Mouse (Mus musculus) intestine, embryonic 14.5 days (tissue): Measurements from ENCODE around the gene 4931408C20Rik. TPM values are rescaled to one million over a fixed set of nuclear protein-coding genes. Genes with fewer than 3 reads are reported as not detected.

Experiments
- ATAC-seq: fragments of 200-750 bp; cut with Nextera tagmentation; replicated peaks from 2 replicates; pipeline ENCODE4 v1.8.0; 2017; ENCODE audit warnings: low read depth, moderate number of reproducible peaks, moderate TSS enrichment, moderate library complexity; ENCODE audit not compliant: low FRiP score, low TSS enrichment
- DNase-seq: peaks from one replicate; pipeline ENCODE4 v3.0.0-alpha.2; 2018; ENCODE audit warnings: low spot score
- H3K27ac ChIP-seq: fragments of 300-500 bp; sonication (generic); 2 replicates; pipeline ENCODE4 v1.5.1; 2014; ENCODE audit warnings: low read depth, mild to moderate bottlenecking, control low read depth
- H3K27me3 ChIP-seq: fragments of 300-500 bp; sonication (generic); replicated peaks from 2 replicates; pipeline ENCODE4 v1.6.1; 2014; ENCODE audit warnings: low read length, control low read depth; ENCODE audit not compliant: control insufficient read depth, insufficient read depth
- H3K36me3 ChIP-seq: fragments of 300-500 bp; sonication (generic); 2 replicates; pipeline ENCODE4 v1.6.1; 2014; ENCODE audit warnings: low read length, control low read depth; ENCODE audit not compliant: control insufficient read depth, insufficient read depth
- H3K4me1 ChIP-seq: fragments of 300-500 bp; sonication (generic); replicated peaks from 2 replicates; pipeline ENCODE4 v1.6.1; 2014; ENCODE audit warnings: low read length, control low read depth, mixed read lengths; ENCODE audit not compliant: control insufficient read depth, insufficient read depth
- H3K4me2 ChIP-seq: fragments of 300-500 bp; sonication (generic); 2 replicates; pipeline ENCODE4 v1.6.1; 2014; ENCODE audit warnings: low read length
- H3K4me3 ChIP-seq: fragments of 300-500 bp; sonication (generic); 2 replicates; pipeline ENCODE4 v1.5.1; 2014; ENCODE audit warnings: low read depth, low read length, control low read depth, mixed read lengths
- H3K9ac ChIP-seq: fragments of 300-500 bp; sonication (generic); 2 replicates; pipeline ENCODE4 v1.6.1; 2014; ENCODE audit warnings: mild to moderate bottlenecking, low read length
- H3K9me3 ChIP-seq: fragments of 300-500 bp; sonication (generic); 2 replicates; pipeline ENCODE4 v1.6.1; 2016; ENCODE audit warnings: low read length, control low read depth; ENCODE audit not compliant: control insufficient read depth
- WGBS: fragments of 180-500 bp; shearing (Covaris S2); extraction: QIAGEN DNeasy Blood & Tissue Kit; methylation state at CpG from one replicate; pipeline ENCODE4 v1.1.7; 2014; 5-methylcytosine and 5-hydroxymethylcytosine counted together
- polyA plus RNA-seq: library from polyadenylated mRNA; unstranded; fragments of >200 nt; fragmentation: Nextera tagmentation; extraction: Ambion mirVana; gene quantifications from 2 replicates; pipeline ENCODE4 v1.2.1, GENCODE M21; 2014

4931408C20Rik gene
- polyA plus RNA-seq = not detected in 2 replicates

GRCm38 (mm10) chr1:26686842-26687760, at the start of gene 4931408C20Rik:
Gene 4931408C20Rik, minus strand, starts transcription at chr1:26687460.
- H3K9ac ChIP-seq = no peak within 1 kb of the TSS
- ATAC-seq (peak; percentile 83), DNase-seq (peak; percentile 63)
- no peak within 1 kb of the TSS for H3K4me2 ChIP-seq
- no peak within 1 kb of the TSS for H3K27ac ChIP-seq
- no peaks in the 10 kb centered on the region for H3K27me3 ChIP-seq
- no peak within 1 kb of the TSS for H3K4me3 ChIP-seq
- WGBS = 37% methylated on average over 1 of the region's 1 CpGs
- H3K9me3 ChIP-seq = no peaks in the 10 kb centered on the region
- H3K36me3 ChIP-seq = no peaks in the 10 kb centered on the region
- no peaks in the 10 kb centered on the region for H3K4me1 ChIP-seq

GRCm38 (mm10) chr1:26687926-26688325, 666 bp upstream of the 4931408C20Rik start:
- H3K9ac ChIP-seq = no peak overlapping the region
- peak; percentile 54 for DNase-seq
- H3K27ac ChIP-seq = no peak overlapping the region
- WGBS = 70% methylated on average over 1 of the region's 1 CpGs
- H3K4me1 ChIP-seq = no peaks in the 10 kb centered on the region
- H3K4me2 ChIP-seq = no peak overlapping the region
- ATAC-seq = peak; percentile 76
- H3K4me3 ChIP-seq = no peak overlapping the region
- H3K9me3 ChIP-seq = no peaks in the 10 kb centered on the region
- H3K36me3 ChIP-seq = no peaks in the 10 kb centered on the region
- H3K27me3 ChIP-seq = no peaks in the 10 kb centered on the region

GRCm38 (mm10) chr1:26685952-26686693, 1.1 kb downstream of the 4931408C20Rik start:
- ATAC-seq (no peak; the same call in 1 of the 2 replicates), DNase-seq (peak; percentile 57)
- Histone ChIP-seq H3K4me1 (no peaks in the 10 kb centered on the region), H3K9ac (no peak overlapping the region), H3K36me3 (no peaks in the 10 kb centered on the region), H3K9me3 (no peaks in the 10 kb centered on the region), H3K27me3 (no peaks in the 10 kb centered on the region), H3K4me3 (no peak overlapping the region), H3K4me2 (no peak overlapping the region), H3K27ac (no peak overlapping the region)

- Histone ChIP-seq H3K9ac (no peak overlapping the region), H3K27ac (no peak overlapping the region), H3K4me1 (no peaks in the 10 kb centered on the region), H3K4me2 (no peak overlapping the region), H3K4me3 (no peak overlapping the region), H3K27me3 (no peaks in the 10 kb centered on the region), H3K9me3 (no peaks in the 10 kb centered on the region), H3K36me3 (no peaks in the 10 kb centered on the region)
- DNase-seq (no peak), ATAC-seq (no peak)
- WGBS = 57% methylated on average over 3 of the region's 3 CpGs
Observed at GRCm38 (mm10) chr1:26685383-26685782, 1.9 kb downstream of the 4931408C20Rik start.

- no peak for ATAC-seq
- no peak for DNase-seq
- no peaks in the 10 kb centered on the region for H3K9me3 ChIP-seq
Observed at GRCm38 (mm10) chr1:26649704-26650388, 37.4 kb downstream of the 4931408C20Rik start.

GRCm38 (mm10) chr1:26636051-26636450, 51.2 kb downstream of the 4931408C20Rik start:
- H3K4me2 ChIP-seq = no peak overlapping the region
- H3K27me3 ChIP-seq = no peaks in the 10 kb centered on the region
- DNase-seq = no peak
- H3K9ac ChIP-seq = no peak overlapping the region
- no peak overlapping the region for H3K27ac ChIP-seq
- no peaks in the 10 kb centered on the region for H3K4me1 ChIP-seq
- no peak overlapping the region for H3K4me3 ChIP-seq
- no peaks in the 10 kb centered on the region for H3K36me3 ChIP-seq
- H3K9me3 ChIP-seq = no peaks in the 10 kb centered on the region
- 86% methylated on average over 5 of the region's 5 CpGs for WGBS
- no peak for ATAC-seq

More at GRCm38 (mm10) chr1:26649704-26650388, 37.4 kb downstream of the 4931408C20Rik start:
- H3K27me3 ChIP-seq = no peaks in the 10 kb centered on the region
- H3K4me3 ChIP-seq = no peak overlapping the region
- WGBS = 59% methylated on average over 1 of the region's 1 CpGs
- no peaks in the 10 kb centered on the region for H3K4me1 ChIP-seq
- no peaks in the 10 kb centered on the region for H3K36me3 ChIP-seq
- no peak overlapping the region for H3K9ac ChIP-seq
- H3K4me2 ChIP-seq = no peak overlapping the region
- no peak overlapping the region for H3K27ac ChIP-seq
